Mouse (Mus musculus) midbrain, embryonic 11.5 days (tissue): ENCODE results near the gene Il31. TPM values are rescaled to one million over a fixed set of nuclear protein-coding genes. Genes with fewer than 3 reads are reported as not detected.

Experiments
- ATAC-seq: fragments of 200-750 bp; cut with Nextera tagmentation; 2 replicates; pipeline ENCODE4 v1.8.0; 2017; ENCODE audit warnings: moderate TSS enrichment, moderate library complexity; ENCODE audit not compliant: low FRiP score
- DNase-seq: peaks from one replicate; pipeline ENCODE4 v3.0.0; 2015; ENCODE audit warnings: low spot score; ENCODE audit errors: missing footprints
- H3K27ac ChIP-seq: fragments of 300-500 bp; sonication (generic); 2 replicates; pipeline ENCODE4 v1.5.1; 2014; ENCODE audit warnings: low read depth, low read length
- H3K27me3 ChIP-seq: fragments of 300-500 bp; sonication (generic); 2 replicates; pipeline ENCODE4 v1.6.1; 2014; ENCODE audit warnings: mild to moderate bottlenecking, low read length, moderate library complexity, mixed read lengths; ENCODE audit not compliant: control insufficient read depth, insufficient read depth
- H3K36me3 ChIP-seq: fragments of 300-500 bp; sonication (generic); 2 replicates; pipeline ENCODE4 v1.6.1; 2014; ENCODE audit warnings: mild to moderate bottlenecking, low read length, moderate library complexity, mixed read lengths; ENCODE audit not compliant: control insufficient read depth, insufficient read depth
- H3K4me1 ChIP-seq: fragments of 300-500 bp; sonication (generic); 2 replicates; pipeline ENCODE4 v1.6.1; 2014; ENCODE audit warnings: low read length; ENCODE audit not compliant: control insufficient read depth, insufficient read depth
- H3K4me2 ChIP-seq: fragments of 300-500 bp; sonication (generic); 2 replicates; pipeline ENCODE4 v1.6.1; 2014; ENCODE audit warnings: mild to moderate bottlenecking, moderate library complexity
- H3K4me3 ChIP-seq: fragments of 300-500 bp; sonication (generic); 2 replicates; pipeline ENCODE4 v1.5.1; 2014; ENCODE audit warnings: low read depth, low read length
- H3K9ac ChIP-seq: fragments of 300-500 bp; sonication (generic); 2 replicates; pipeline ENCODE4 v1.6.1; 2014; ENCODE audit warnings: low read length
- H3K9me3 ChIP-seq: fragments of 300-500 bp; sonication (generic); 2 replicates; pipeline ENCODE4 v1.6.1; 2016; ENCODE audit warnings: low read length; ENCODE audit not compliant: control insufficient read depth
- WGBS: fragments of 180-500 bp; shearing (Covaris S2); extraction: QIAGEN DNeasy Blood & Tissue Kit; methylation state at CpG from one replicate; pipeline ENCODE4 v1.1.7; 2014; 5-methylcytosine and 5-hydroxymethylcytosine counted together
- microRNA-seq: library from miRNA; unstranded; fragments of <30 nt; microRNA quantifications from one replicate; pipeline ENCODE4, GENCODE M21; 2017
- polyA plus RNA-seq: library from polyadenylated mRNA; unstranded; fragments of >200 nt; fragmentation: Nextera tagmentation; extraction: Ambion mirVana; gene quantifications from 2 replicates; pipeline ENCODE4 v1.2.1, GENCODE M21; 2014

Gene Il31
- polyA plus RNA-seq, 1 experiment from 2014 or later, result not detected

DNA sequence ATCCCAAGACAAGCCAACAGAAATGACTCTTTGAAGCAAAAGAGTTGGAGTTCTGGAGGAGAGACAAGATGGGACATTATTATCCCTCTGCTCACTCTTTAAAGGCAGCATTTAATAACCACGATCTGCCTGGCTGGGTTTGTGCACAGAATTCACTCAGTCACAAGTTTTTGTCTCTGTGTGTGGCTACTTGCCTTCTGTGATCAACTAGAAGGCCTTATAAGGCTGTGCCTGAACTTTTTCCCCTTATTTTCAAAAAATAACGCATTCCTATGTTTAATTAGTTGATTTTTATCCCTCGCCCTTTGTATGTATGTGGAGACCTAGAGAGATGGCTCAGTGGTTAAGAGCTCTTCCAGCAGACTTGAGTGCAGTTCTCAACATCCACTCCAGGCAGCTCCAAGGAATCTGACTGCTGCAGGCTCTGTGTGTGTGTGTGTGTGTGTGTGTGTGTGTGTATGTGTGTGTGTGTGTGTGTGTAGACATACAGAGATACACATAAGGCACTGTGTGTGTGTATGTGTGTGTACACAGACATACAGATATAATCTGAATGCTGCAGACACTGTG, 56.9 kb downstream of the Il31 start:
- no peak for ATAC-seq
- Histone ChIP-seq H3K9ac (no peak overlapping the region), H3K9me3 (no peaks in the 10 kb centered on the region), H3K27ac (no peak overlapping the region), H3K4me2 (no peak overlapping the region), H3K27me3 (no peaks in the 10 kb centered on the region), H3K36me3 (no peaks in the 10 kb centered on the region), H3K4me3 (no peak overlapping the region), H3K4me1 (no peaks in the 10 kb centered on the region)
- DNase-seq, result no peak
- WGBS, result 91% methylated on average over 3 of the region's 3 CpGs

DNA sequence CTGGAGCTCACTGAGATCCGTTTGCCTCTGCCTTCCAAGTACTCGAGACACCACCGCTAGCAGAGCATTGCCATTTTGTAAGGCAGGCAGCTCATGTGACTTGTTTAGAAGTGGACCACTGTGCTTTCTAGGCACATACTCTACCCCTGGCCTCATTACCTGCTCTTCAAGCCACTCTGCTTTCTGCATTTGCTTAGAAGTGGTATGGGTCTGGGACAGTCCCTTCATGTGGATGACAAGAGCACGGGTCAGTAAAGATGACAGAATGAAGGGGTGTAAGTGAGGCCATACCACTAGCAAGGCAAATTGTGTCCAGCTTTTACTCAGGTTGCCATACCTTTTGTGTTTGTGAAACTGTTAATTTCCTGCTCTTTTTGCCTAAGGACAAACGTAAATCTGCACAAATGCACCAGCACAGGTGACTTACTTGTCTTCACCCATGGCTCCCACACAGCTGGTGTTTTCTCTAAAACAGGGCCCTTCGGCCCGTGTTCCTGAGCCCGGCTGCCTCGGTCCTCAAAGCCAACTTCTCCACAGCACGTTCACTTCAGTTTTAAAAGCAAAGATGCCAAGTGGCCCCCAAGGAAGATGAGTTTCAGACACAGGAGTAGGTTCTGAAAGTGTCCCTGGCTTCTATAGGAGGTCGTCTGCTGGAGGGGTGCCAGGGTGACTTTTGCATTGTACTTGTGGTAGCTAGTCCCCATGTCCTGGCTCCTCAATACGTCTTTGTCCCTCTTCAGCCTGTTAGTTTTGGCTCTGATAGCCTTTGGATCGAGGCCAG, 57.6 kb downstream of the Il31 start:
- H3K4me3 ChIP-seq, result no peak overlapping the region
- no peaks in the 10 kb centered on the region for H3K27me3 ChIP-seq
- WGBS, result 88% methylated on average over 13 of the region's 13 CpGs
- ATAC-seq (no peak), DNase-seq (no peak)
- no peaks in the 10 kb centered on the region for H3K9me3 ChIP-seq
- no peak overlapping the region for H3K9ac ChIP-seq
- H3K4me1 ChIP-seq, result no peaks in the 10 kb centered on the region
- H3K4me2 ChIP-seq, result no peak overlapping the region
- H3K36me3 ChIP-seq, result no peaks in the 10 kb centered on the region
- no peak overlapping the region for H3K27ac ChIP-seq

Small RNA genes lying within 50 kb of the gene (microRNA-seq; reads per million reads assigned to microRNA genes)
- gene Mir7647, result 5.9 reads per million, percentile 24 among the genes with 10 or more reads in this experiment

Other genes starting within 250 kb of the Il31 start
- gene Wdr66, start 237.4 kb downstream of the Il31 start, polyA plus RNA-seq, result 4.7 and 5.5 TPM in 2 replicates
- gene Bcl7a, start 145.7 kb downstream of the Il31 start, polyA plus RNA-seq, result 45.3 and 48.4 TPM in 2 replicates
- 15.5 and 18.3 TPM in 2 replicates for gene Mlxip, start 94.7 kb downstream of the Il31 start, polyA plus RNA-seq
- gene Lrrc43, start 184 bp downstream of the Il31 start, polyA plus RNA-seq, result not detected in 2 replicates
- gene B3gnt4, start 21.0 kb upstream of the Il31 start, polyA plus RNA-seq, result 0.88 and 1.1 TPM in 2 replicates
- 167 and 169 TPM in 2 replicates for gene Diablo, start 34.7 kb upstream of the Il31 start, polyA plus RNA-seq
- 0.44 and 0.72 TPM in 2 replicates for gene Gm49027, start 36.0 kb upstream of the Il31 start, polyA plus RNA-seq
- gene Vps33a, start 83.5 kb upstream of the Il31 start, polyA plus RNA-seq, result 33.6 and 35.1 TPM in 2 replicates
- gene Clip1, start 195.1 kb upstream of the Il31 start, polyA plus RNA-seq, result 42.8 and 46.8 TPM in 2 replicates
- 80.8 and 84.7 TPM in 2 replicates for gene Zcchc8, start 231.6 kb upstream of the Il31 start, polyA plus RNA-seq